Mouse (Mus musculus): Measurements from ENCODE around the gene Adamts13.

The Adamts13 gene

DNA sequence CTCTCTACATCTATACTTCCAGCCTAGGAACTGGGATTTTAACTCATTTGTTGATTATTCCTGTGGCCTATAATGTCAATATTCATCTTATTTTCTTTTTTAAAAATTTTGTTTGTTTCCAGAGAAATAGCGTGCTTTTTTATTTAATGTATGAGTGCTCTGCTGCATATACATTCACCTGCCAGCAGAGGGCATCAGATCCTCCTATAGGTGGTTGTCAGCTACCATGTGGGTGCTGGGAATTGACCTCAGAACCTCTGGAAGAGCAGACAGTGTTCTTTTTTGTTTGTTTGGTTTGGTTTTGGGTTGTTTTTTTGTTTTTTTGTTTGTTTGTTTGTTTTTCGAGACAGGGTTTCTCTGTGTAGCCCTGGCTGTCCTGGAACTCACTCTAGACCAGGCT lies 6.0 kb upstream of the Adamts13 start:
- no peak for DNase-seq (ENCODE audit: low spot score in 2 of 2)

GRCm38 (mm10) chr2:26973960-26974359 lies 744 bp downstream of the Adamts13 start:
- DNase-seq (ENCODE audit: low spot score in 2 of 2), result no peak

GRCm38 (mm10) chr2:26980361-26980760 lies 7.1 kb downstream of the Adamts13 start:
- no peak for DNase-seq (ENCODE audit: low spot score in 2 of 2)

DNA sequence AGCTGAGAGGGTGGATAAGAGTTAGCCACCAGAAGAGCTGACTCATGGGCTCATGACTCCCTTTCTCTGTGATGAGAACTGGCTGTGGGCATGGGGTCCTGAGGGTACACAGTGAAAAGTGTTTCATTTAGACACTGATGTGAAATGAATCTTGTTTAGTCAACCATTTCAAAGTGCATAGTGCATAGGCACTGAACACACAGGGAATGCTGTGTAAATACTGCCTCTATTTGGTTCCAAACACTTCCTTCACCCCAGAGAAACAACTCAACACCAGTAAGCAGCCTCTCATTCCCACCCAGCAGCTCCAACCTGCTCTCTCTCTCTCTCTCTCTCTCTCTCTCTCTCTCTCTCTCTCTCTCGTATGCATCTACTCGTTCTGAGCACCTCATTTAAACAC lies 11.0 kb downstream of the Adamts13 start:
- DNase-seq (ENCODE audit: low spot score in 2 of 2), result no peak

- DNase-seq (ENCODE audit: low spot score in 2 of 2), result no peak
Observed at GRCm38 (mm10) chr2:26984640-26985039, 11.4 kb downstream of the Adamts13 start.

GRCm38 (mm10) chr2:26993936-26994335 lies 20.7 kb downstream of the Adamts13 start:
- no peak for DNase-seq (ENCODE audit: low spot score in 2 of 2)

DNA sequence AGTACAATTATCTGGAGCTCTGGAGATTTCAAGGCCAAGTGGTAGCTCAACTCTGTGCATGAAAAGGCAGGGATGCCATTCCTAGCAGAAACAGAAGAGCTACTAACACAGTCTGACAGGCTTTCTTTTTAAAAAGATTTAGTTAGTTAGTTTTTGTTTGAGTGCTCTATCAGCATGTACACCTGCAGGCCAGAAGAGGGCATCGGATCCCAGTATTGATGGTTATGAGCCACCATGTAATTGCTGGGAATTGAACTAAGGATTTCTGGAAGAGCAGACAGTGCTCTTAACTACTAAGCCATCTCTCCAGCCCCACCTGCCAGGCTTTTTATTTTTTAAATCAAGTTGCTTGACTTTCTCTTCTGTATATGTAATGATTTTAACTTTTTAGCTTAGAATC lies 24.3 kb downstream of the Adamts13 start:
- DNase-seq (ENCODE audit: low spot score in 2 of 2), result no peak

DNA sequence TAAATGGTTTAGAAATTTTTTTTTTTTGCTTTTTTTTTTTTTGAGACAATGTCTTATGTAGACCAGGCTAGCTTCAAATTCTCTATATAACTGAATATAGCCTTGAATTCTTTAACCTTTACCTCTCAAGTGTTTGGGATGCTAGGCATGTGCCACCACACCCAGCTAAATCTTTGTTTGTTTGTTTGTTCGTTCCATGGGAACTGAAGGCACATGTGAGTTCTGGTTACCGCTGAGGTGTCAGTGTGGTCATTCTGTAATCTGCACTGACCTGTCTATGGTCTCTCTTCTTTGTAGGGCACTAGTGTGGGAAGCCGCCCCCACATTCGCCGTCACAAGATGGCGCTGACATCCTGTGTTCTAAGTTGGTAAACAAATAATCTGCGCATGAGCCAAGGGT lies 24.8 kb downstream of the Adamts13 start:
- DNase-seq (ENCODE audit: low spot score in 2 of 2), result no peak

- DNase-seq (ENCODE audit: low spot score in 2 of 2), result peak in 1 of 2 experiments; percentile 44
Observed at GRCm38 (mm10) chr2:27006255-27006654, 33.0 kb downstream of the Adamts13 start.

DNA sequence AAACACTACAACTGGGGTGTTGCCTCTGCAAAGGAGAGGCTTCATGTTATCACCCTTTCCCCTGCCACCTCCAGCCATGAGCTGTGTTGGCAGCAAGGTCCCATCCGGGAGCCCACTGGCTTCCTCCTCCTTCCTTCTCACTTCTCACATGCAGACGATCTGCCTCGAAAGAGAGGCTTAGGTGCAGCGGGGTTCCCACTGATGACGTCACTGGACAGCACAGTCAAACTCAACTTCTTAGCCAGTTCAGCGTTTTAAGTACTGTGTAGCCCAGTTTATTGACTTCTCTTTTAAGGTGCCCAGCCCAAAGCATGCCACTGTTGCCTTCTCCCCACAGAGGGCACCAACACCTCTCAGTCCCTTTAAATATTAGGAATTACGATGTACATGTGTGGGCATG lies 34.5 kb downstream of the Adamts13 start:
- DNase-seq (ENCODE audit: low spot score in 2 of 2), result no peak

DNA sequence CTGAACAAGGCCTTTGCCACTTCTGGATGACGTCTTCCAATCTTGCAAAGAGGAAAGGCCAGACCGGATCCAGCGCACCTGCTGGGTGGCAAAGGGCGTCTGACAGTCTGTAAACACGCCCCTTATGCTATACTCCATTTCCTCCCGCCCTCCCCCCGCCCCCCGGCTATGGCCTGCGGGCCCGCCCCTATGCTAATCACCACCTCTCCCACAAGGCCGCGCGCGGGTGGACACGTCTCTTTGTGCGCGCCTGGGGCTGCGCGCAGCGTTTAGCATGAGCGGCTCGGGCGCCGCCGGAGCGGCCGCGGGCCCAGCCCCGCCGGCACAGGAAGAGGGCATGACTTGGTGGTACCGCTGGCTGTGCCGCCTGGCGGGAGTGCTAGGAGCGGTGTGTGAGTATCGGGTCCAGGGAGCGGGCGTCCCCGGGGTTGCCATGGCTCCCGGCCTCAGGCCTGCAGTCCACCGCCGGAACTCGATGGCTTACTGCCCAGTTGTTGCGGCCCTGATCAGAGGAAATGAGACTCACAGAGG lies 36.6 kb downstream of the Adamts13 start, which contains the start of gene Cacfd1:
TSS of gene Cacfd1 (plus strand) at position 213 of the 531 bp plus-strand sequence.
- DNase-seq (ENCODE audit: low spot score in 2 of 2), result peak; percentile 83 to 86

GRCm38 (mm10) chr2:27017802-27018201 lies 44.6 kb downstream of the Adamts13 start:
- peak; percentile 74 to 78 for DNase-seq (ENCODE audit: low spot score in 2 of 2)

DNA sequence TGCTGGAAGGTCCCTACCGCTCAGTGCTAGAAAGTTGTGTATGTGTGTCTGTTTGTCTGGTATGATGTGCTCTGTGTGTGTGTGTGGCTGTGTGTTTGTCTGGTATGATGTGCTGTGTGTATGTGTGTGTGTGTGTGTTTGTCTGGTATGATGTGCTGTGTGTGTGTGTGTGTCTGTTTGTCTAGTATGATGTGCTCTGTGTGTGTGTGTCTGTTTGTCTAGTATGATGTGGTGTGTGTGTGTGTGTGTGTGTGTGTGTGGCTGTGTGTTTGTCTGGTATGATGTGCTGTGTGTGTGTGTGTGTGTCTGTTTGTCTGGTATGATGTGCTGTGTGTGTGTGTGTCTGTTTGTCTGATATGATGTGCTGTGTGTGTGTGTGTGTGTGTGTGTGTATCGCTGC lies 46.3 kb downstream of the Adamts13 start:
- no peak for DNase-seq (ENCODE audit: low spot score in 2 of 2)

DNA sequence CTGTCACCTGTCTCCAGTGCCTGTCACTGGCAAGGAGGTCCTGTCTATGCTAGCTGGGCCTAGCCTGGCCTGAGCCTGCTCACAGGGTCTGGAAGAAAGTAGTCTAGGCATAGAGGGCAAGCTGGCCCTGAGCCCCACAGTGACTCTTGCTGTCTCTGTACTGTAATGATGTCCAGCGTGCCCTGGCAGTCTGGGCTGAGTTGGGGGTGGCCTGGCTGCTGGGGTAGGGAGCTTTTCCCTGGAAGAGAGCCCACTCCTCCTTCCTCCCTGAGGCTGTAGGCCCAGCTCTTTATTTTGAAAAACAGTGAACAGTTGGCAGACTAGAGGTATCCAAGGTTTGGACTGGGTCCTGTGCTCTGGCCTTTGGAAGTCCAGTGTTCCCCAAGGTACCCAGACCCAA lies 47.9 kb downstream of the Adamts13 start:
- DNase-seq (ENCODE audit: low spot score in 2 of 2), result no peak

DNA sequence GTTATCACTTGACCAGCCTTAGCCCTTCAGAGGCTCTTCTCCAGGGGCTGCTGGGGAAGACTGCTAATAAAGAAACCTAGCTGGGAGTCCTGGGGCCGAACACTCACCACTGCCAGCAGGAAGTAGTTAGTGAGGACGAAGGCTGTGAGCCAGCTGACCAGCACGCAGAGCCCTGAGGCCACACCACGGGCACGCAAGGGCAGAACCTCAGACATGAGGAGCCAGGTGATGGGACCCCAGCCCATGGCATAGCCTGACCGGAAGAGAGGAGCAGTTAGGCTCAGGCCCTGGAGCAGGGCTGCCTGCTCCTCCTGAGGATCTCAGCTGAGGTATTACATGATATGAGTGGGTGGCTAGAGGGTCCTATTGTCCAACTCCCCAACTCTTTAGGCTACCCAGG lies 49.4 kb downstream of the Adamts13 start:
- DNase-seq (ENCODE audit: low spot score in 2 of 2), result no peak

- peak in 1 of 2 experiments; percentile 41 for DNase-seq (ENCODE audit: low spot score in 2 of 2)
Observed at GRCm38 (mm10) chr2:27024136-27024535, 50.9 kb downstream of the Adamts13 start.

DNA sequence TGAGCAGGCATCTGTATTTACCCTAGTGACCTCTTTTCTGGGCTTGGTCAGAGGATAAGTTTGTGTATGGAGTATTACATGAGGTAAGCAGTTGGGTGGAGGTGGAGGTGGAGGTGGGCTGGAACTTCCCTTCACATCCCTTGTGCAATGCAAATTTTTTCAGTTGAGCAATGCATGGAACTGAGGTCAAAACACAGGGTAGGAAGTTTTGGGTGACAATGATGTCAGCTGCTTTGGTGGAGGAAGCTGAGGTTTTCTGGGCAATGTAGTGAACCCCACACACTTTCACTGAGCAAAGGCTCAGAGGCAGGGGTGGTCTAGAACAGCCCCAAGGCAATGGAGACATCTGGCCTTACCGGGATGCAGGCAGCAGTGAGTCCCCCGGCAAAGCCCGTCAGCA lies 52.3 kb downstream of the Adamts13 start:
- no peak for DNase-seq (ENCODE audit: low spot score in 2 of 2)

GRCm38 (mm10) chr2:27026332-27026731 lies 53.1 kb downstream of the Adamts13 start:
- DNase-seq (ENCODE audit: low spot score in 2 of 2), result no peak

- DNase-seq (ENCODE audit: low spot score in 2 of 2), result peak in 1 of 2 experiments; percentile 28
Observed at GRCm38 (mm10) chr2:27026857-27027617, 53.8 kb downstream of the Adamts13 start.

DNA sequence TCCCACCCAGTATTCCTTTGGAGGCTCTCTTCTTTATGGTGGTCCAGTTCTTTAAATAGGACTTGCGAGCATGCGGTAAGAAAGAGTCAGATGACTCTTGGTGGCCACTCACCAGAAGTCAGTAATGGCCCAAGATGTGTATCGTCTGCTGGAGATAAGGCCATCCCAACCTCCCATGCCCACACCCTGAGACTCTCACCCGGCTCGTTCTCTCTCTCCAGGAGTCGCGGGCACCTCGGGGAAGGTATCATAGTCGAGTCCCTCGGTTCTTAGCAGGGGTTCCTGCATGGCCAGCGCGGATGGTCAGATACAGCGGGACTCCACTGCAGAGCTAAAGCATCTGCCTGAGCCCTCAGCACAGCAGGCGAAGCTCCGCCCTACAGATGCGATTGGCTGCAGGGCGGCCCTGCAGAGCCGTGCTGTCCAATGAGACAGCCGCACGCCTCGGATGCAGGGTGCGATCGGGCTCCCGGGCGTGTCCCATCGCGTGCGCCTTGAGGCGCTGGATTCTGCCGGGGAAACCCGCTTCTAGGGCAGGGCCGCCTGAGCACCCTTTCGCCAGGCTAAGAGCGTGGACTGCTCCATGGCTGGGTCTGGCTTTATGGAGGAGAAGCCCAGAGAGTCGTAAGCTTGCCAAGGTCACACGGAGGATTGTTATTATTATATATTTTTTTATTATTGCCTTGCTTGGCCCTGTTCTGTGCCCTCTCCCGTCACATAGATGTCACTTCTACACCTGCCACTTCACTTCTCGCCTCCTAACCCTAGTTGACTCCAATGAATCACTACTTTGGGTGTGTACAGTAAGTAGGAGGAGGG lies 54.6 kb downstream of the Adamts13 start, which contains the start of gene Slc2a6:
TSS of gene Slc2a6 (minus strand) at position 381 of the 819 bp plus-strand sequence.
- peak; percentile 92 for DNase-seq (ENCODE audit: low spot score in 2 of 2)

DNA sequence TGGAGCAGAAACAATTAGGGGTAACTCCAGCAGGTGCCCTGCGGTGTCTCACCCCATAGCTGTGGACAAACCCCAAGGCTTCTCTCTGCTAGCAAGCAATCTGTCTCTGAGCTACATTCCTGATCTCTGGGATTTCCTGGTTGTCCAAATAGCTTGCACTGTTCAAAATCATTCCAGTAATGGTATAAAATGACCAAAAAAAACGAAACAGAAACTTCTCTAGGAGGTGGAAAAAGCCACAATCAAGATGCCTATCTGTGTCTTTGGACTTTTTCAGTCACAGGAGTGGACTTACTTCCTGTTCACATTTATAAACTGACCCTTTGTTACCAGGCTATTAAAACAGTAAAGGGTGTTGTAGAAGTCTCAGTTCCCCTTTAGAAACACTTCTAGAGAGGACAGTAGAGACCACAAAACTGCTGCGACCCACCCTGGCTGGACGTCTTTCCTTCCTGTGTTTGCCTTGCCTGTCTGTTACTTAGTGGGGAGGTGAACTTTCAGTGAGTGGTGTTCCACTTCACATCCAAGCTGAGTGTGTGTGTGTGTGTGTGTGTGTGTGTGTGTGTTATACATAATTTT lies 55.3 kb downstream of the Adamts13 start:
- no peak for DNase-seq (ENCODE audit: low spot score in 2 of 2)

DNA sequence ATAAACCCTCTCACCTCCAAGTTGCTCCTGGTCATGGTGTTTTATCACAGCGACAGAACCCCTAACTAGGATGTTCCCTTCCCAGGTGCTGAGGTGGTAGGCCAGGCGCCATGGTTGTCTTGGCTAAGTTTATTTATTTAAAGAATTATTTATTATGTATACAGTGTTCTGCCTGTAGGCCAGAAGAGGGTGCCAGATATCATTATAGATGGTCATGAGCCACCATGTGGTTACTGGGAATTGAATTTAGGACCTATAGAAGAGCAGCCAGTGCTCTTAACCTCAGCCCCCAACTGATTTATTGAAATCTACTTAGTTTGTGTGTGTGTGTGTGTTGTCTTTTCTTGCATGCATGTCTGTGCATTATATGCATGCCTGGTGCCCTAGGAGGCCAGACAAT lies 59.1 kb downstream of the Adamts13 start:
- DNase-seq (ENCODE audit: low spot score in 2 of 2), result no peak
